Mouse (Mus musculus) ES-Bruce4 (cell line): Measurements from ENCODE around the gene Cox16.

Experiments used
- CTCF ChIP-seq: IDR thresholded peaks from one replicate; pipeline ENCODE4 v1.8.1; 2011; ENCODE audit warnings: low read depth, low read length
- EP300 ChIP-seq: IDR thresholded peaks from 2 replicates; pipeline ENCODE4 v1.6.1; 2011; ENCODE audit warnings: low read depth, low read length; ENCODE audit not compliant: insufficient read depth

DNA sequence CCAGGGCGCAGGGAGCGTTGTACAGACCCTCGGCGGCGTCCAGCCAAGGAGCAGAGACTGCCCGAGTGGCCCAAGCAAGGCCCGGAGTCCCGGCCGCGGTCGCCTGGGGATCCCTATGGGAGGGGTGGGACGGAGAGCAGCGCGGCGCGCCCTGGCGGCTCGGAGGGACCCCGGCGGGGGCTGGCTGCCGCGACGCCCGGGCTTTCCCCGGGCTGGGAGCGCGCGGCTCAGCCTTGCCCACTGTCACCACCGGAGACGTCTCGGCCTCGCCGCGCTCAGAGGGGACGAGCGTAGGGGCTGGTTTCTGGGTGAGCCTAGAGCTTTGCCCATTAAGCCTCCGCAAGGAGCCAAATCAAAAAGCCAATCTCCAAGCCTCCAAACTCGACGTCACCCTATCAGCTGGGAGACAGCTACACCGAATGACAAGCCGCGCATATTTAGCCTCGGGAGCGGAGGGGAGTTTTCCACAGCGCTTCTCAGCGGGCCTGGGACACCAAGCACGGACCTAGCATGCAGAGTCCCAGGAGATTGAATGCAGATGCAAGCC, 152.0 kb downstream of the Cox16 start, which contains the start of gene Slc8a3:
- TF ChIP-seq CTCF (no peak), EP300 (no peak)
